Mouse (Mus musculus): ENCODE data around the gene Spa17. TPM values are rescaled to one million over a fixed set of nuclear protein-coding genes. Genes with fewer than 3 reads are reported as not detected.
A peak's percentile ranks its signal among the peaks of the same experiment; 100 is the strongest.

The Spa17 gene
- total and polyA plus RNA-seq, 3 experiments = 0.46 to 2.6 TPM; not detected in 1

GRCm38 (mm10) chr9:37636800-37637542, 23.4 kb upstream of the Spa17 start:
- Histone ChIP-seq H3K36me3 (ENCODE audit: control insufficient read depth in 1 of 2, insufficient read depth in 2 of 2, low read length in 2 of 2) (no peaks in the 10 kb centered on the region), H3K27ac (ENCODE audit: control insufficient read depth, low read depth, low read length) (no peak overlapping the region), H3K9ac (ENCODE audit: control insufficient read depth, low read depth, low read length, poor library complexity, severe bottlenecking) (no peak overlapping the region), H3K27me3 (ENCODE audit: control insufficient read depth in 1 of 2, insufficient read depth in 2 of 2, low read length in 2 of 2) (no peaks in the 10 kb centered on the region), H3K4me3 (ENCODE audit: control insufficient read depth in 1 of 2, insufficient read depth in 1 of 2, low read depth in 2 of 2, low read length in 2 of 2) (no peak overlapping the region), H3K79me2 (ENCODE audit: control insufficient read depth, insufficient read depth, low read length, poor library complexity) (no peaks in the 10 kb centered on the region), H3K4me1 (ENCODE audit: control insufficient read depth in 1 of 2, insufficient read depth in 2 of 2, low read length in 2 of 2) (no peaks in the 10 kb centered on the region), H3K9me3 (replicated peaks; ENCODE audit: insufficient read depth, low read length) (no peaks in the 10 kb centered on the region)
- peak; percentile 37 for DNase-seq (ENCODE audit: low read depth, low spot score)
- TF ChIP-seq POLR2A (IDR thresholded peaks at IDR 0.05; ENCODE audit: control insufficient read depth in 1 of 2, insufficient read depth in 1 of 2, low read depth in 1 of 2, low read length in 2 of 2, poor library complexity in 1 of 2) (no peak), JUND (IDR thresholded peaks at IDR 0.05; ENCODE audit: low read depth, low read length) (no peak), EP300 (IDR thresholded peaks at IDR 0.05; ENCODE audit: low read depth in 1 of 2, low read length in 2 of 2) (no peak), ZMIZ1 (IDR thresholded peaks at IDR 0.05; ENCODE audit: low read depth, low read length) (no peak), BHLHE40 (IDR thresholded peaks at IDR 0.05; ENCODE audit: borderline replicate concordance, low read depth, low read length) (no peak), CTCF (IDR thresholded peaks at IDR 0.05 in 2 of 3, conservative IDR thresholded peaks at IDR 0.05 in 1 of 3; ENCODE audit: control insufficient read depth in 1 of 3, insufficient read depth in 1 of 3, low read depth in 2 of 3, low read length in 3 of 3, poor library complexity in 1 of 3, severe bottlenecking in 1 of 3) (no peak), TCF12 (IDR thresholded peaks at IDR 0.05; ENCODE audit: low read depth, low read length) (no peak), MYB (IDR thresholded peaks at IDR 0.05; ENCODE audit: low read depth, low read length) (no peak), ELF1 (IDR thresholded peaks at IDR 0.05; ENCODE audit: low read depth, low read length) (no peak), KAT2A (conservative IDR thresholded peaks at IDR 0.05; ENCODE audit: low read depth, low read length) (no peak), SMC3 (IDR thresholded peaks at IDR 0.05; ENCODE audit: low read depth, low read length) (no peak), HCFC1 (IDR thresholded peaks at IDR 0.05; ENCODE audit: low read depth, low read length) (no peak), RCOR1 (IDR thresholded peaks at IDR 0.05; ENCODE audit: low read depth, low read length) (no peak)

GRCm38 (mm10) chr9:37636335-37636734, 22.8 kb upstream of the Spa17 start:
- Histone ChIP-seq H3K4me1 (ENCODE audit: control insufficient read depth in 1 of 2, insufficient read depth in 2 of 2, low read length in 2 of 2) (no peaks in the 10 kb centered on the region), H3K4me3 (ENCODE audit: control insufficient read depth in 1 of 2, insufficient read depth in 1 of 2, low read depth in 2 of 2, low read length in 2 of 2) (no peak overlapping the region), H3K9me3 (replicated peaks; ENCODE audit: insufficient read depth, low read length) (no peaks in the 10 kb centered on the region), H3K79me2 (ENCODE audit: control insufficient read depth, insufficient read depth, low read length, poor library complexity) (no peaks in the 10 kb centered on the region), H3K27me3 (ENCODE audit: control insufficient read depth in 1 of 2, insufficient read depth in 2 of 2, low read length in 2 of 2) (no peaks in the 10 kb centered on the region), H3K9ac (ENCODE audit: control insufficient read depth, low read depth, low read length, poor library complexity, severe bottlenecking) (no peak overlapping the region), H3K36me3 (ENCODE audit: control insufficient read depth in 1 of 2, insufficient read depth in 2 of 2, low read length in 2 of 2) (no peaks in the 10 kb centered on the region), H3K27ac (ENCODE audit: control insufficient read depth, low read depth, low read length) (no peak overlapping the region)
- peak; percentile 76 for DNase-seq (ENCODE audit: low read depth, low spot score)
- TF ChIP-seq GABPA (IDR thresholded peaks at IDR 0.05; ENCODE audit: low read depth, low read length) (no peak), SIN3A (IDR thresholded peaks at IDR 0.05; ENCODE audit: low read length) (no peak), ZC3H11A (IDR thresholded peaks at IDR 0.05; ENCODE audit: low read depth, low read length) (peak; percentile 84), USF2 (IDR thresholded peaks at IDR 0.05; ENCODE audit: borderline replicate concordance in 1 of 2, insufficient read depth in 1 of 2, low read depth in 1 of 2, low read length in 2 of 2) (no peak), CTCF (IDR thresholded peaks at IDR 0.05 in 2 of 3, conservative IDR thresholded peaks at IDR 0.05 in 1 of 3; ENCODE audit: control insufficient read depth in 1 of 3, insufficient read depth in 1 of 3, low read depth in 2 of 3, low read length in 3 of 3, poor library complexity in 1 of 3, severe bottlenecking in 1 of 3) (peak; percentile 79 to 90 (median 87)), SMC3 (IDR thresholded peaks at IDR 0.05; ENCODE audit: low read depth, low read length) (peak; percentile 92), GATA1 (IDR thresholded peaks at IDR 0.05; ENCODE audit: low read depth, low read length) (no peak), NELFE (IDR thresholded peaks at IDR 0.05; ENCODE audit: low read depth, low read length) (no peak), ETS1 (IDR thresholded peaks at IDR 0.05; ENCODE audit: low read depth, low read length) (no peak), USF1 (IDR thresholded peaks at IDR 0.05; ENCODE audit: low read depth, low read length) (0 out of 2 replicates have a peak, but pooled peaks have one; percentile 30), MAFK (IDR thresholded peaks at IDR 0.05; ENCODE audit: borderline replicate concordance, low read depth, low read length) (no peak), MAZ (IDR thresholded peaks at IDR 0.05; ENCODE audit: low read depth, low read length) (no peak), ZKSCAN1 (IDR thresholded peaks at IDR 0.05; ENCODE audit: low read depth, low read length) (no peak), RCOR1 (IDR thresholded peaks at IDR 0.05; ENCODE audit: low read depth, low read length) (no peak), CHD2 (IDR thresholded peaks at IDR 0.05; ENCODE audit: low read length) (no peak), MAX (IDR thresholded peaks at IDR 0.05; ENCODE audit: low read length) (peak; percentile 65; the same call in 1 of the 2 replicates), ZMIZ1 (IDR thresholded peaks at IDR 0.05; ENCODE audit: low read depth, low read length) (no peak), EP300 (IDR thresholded peaks at IDR 0.05; ENCODE audit: low read depth in 1 of 2, low read length in 2 of 2) (no peak), CHD1 (IDR thresholded peaks at IDR 0.05; ENCODE audit: low read depth, low read length) (no peak), UBTF (IDR thresholded peaks at IDR 0.05; ENCODE audit: borderline replicate concordance, insufficient read depth, low read depth, low read length) (no peak), MXI1 (IDR thresholded peaks at IDR 0.05; ENCODE audit: low read depth, low read length) (no peak), RAD21 (IDR thresholded peaks at IDR 0.05; ENCODE audit: low read depth, low read length) (peak; percentile 87)
